Mouse (Mus musculus) neural tube, embryonic 14.5 days (tissue): ENCODE results near the gene Copa. TPM values are rescaled to one million over a fixed set of nuclear protein-coding genes. Genes with fewer than 3 reads are reported as not detected.
A peak's percentile ranks its signal among the peaks of the same experiment; 100 is the strongest.

Experiments
- ATAC-seq: fragments of 200-750 bp; cut with Nextera tagmentation; 2 replicates; pipeline ENCODE4 v1.8.0; 2017; ENCODE audit warnings: low read depth, mild to moderate bottlenecking, moderate TSS enrichment, moderate library complexity
- H3K27ac ChIP-seq: fragments of 300-500 bp; sonication (generic); 2 replicates; pipeline ENCODE4 v1.5.1; 2014; ENCODE audit warnings: low read depth, mild to moderate bottlenecking, control low read depth, low read length, moderate library complexity, mixed read lengths
- H3K27me3 ChIP-seq: fragments of 300-500 bp; sonication (generic); 2 replicates; pipeline ENCODE4 v1.6.1; 2014; ENCODE audit warnings: low read length; ENCODE audit not compliant: control insufficient read depth, insufficient read depth
- H3K36me3 ChIP-seq: fragments of 300-500 bp; sonication (generic); 2 replicates; pipeline ENCODE4 v1.6.1; 2014; ENCODE audit warnings: low read length, mixed read lengths; ENCODE audit not compliant: control insufficient read depth, insufficient read depth
- H3K4me1 ChIP-seq: fragments of 300-500 bp; sonication (generic); 2 replicates; pipeline ENCODE4 v1.6.1; 2014; ENCODE audit warnings: low read length; ENCODE audit not compliant: control insufficient read depth, insufficient read depth
- H3K4me2 ChIP-seq: fragments of 300-500 bp; sonication (generic); 2 replicates; pipeline ENCODE4 v1.6.1; 2014; ENCODE audit warnings: mild to moderate bottlenecking, low read depth, low read length, control low read depth
- H3K4me3 ChIP-seq: fragments of 300-500 bp; sonication (generic); 2 replicates; pipeline ENCODE4 v1.5.1; 2014; ENCODE audit warnings: low read depth, low read length, control low read depth, mixed read lengths
- H3K9ac ChIP-seq: fragments of 300-500 bp; sonication (generic); replicated peaks from 2 replicates; pipeline ENCODE4 v1.6.1; 2014; ENCODE audit warnings: low read depth, mild to moderate bottlenecking, control low read depth, low read length, mixed read lengths
- H3K9me3 ChIP-seq: fragments of 300-500 bp; sonication (generic); 2 replicates; pipeline ENCODE4 v1.6.1; 2016; ENCODE audit warnings: low read length; ENCODE audit not compliant: control insufficient read depth
- WGBS: fragments of 180-500 bp; shearing (Covaris S2); extraction: QIAGEN DNeasy Blood & Tissue Kit; methylation state at CpG from one replicate; pipeline ENCODE4 v1.1.7; 2014; 5-methylcytosine and 5-hydroxymethylcytosine counted together
- polyA plus RNA-seq: library from polyadenylated mRNA; unstranded; fragments of >200 nt; fragmentation: Nextera tagmentation; extraction: Ambion mirVana; gene quantifications from 2 replicates; pipeline ENCODE4 v1.2.1, GENCODE M21; 2014

Copa gene
- polyA plus RNA-seq, 1 experiment from 2014 or later: 140 TPM

DNA sequence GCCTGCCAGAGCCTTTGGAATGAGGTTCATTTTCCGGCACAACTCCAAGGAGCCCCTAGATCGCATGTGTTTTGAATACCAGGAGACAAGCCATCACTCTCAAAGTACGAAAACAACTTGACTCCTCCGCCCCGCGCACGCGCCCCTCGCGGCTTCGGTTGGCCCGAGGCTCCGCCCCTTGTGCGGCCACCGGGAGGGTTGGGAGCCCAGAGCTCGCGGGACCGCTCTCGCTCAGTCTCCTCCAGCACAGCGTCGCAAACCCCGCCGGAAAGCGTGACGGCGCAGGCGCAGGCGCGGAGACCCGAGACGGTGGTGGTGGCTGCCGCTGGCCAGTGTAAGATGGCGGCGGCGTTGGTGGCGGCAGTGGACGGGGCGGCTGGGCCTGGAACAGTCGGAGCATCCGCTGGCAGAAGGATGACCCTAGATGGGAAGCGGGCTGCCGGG lies 65.5 kb downstream of the Copa start, which contains the start of gene Dcaf8:
Dcaf8 (plus strand) TSS at position 250 of the 444 bp plus-strand sequence.
- Histone ChIP-seq H3K4me2 (peak within 1 kb of the TSS; percentile 51), H3K9ac (peak within 1 kb of the TSS; percentile 98), H3K36me3 (peaks cover 10% of the 10 kb centered on the region; the same call in 1 of the 2 replicates), H3K27ac (peak within 1 kb of the TSS; percentile 88), H3K4me1 (peaks cover 7% of the 10 kb centered on the region), H3K27me3 (no peaks in the 10 kb centered on the region), H3K9me3 (no peaks in the 10 kb centered on the region), H3K4me3 (peak within 1 kb of the TSS; percentile 89)
- whole genome bisulfite sequencing: under 1% methylated on average over 34 of the region's 42 CpGs
- peak; percentile 99 for ATAC-seq

DNA sequence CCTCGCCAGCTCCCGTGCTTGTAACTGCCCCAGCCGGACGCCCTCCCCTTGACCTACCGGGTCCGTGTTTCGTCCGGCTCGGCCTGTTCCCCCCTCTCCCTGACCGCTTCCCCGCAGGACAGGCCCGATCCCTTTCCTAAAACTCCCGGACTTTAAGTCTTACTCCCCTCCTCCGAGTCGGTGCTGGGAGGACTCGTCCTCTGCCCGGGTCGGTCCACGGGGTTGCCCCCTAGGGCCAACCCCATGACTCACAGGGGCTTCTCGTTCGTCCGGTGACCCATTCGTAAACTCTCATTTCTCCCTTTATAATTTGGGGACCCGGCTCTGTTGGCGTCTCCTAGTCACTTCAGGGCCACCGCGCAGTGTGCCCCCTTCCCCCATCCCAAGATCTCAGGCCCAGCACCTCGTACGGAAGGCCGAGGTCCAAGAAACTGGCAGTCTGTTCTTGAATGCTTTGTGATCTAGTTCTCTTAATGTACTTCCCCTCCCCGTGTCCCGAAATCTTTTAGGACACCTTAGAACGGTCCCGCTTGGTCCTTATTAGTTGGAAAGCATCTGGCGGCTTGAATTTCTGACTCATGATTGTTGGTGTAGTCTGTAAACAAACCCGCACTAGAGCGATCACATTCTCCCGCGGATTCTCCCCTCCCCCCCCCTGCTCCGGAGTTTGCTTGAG lies 66.1 kb downstream of the Copa start:
- ATAC-seq: peak; percentile 69; the same call in 1 of the 2 replicates

DNA sequence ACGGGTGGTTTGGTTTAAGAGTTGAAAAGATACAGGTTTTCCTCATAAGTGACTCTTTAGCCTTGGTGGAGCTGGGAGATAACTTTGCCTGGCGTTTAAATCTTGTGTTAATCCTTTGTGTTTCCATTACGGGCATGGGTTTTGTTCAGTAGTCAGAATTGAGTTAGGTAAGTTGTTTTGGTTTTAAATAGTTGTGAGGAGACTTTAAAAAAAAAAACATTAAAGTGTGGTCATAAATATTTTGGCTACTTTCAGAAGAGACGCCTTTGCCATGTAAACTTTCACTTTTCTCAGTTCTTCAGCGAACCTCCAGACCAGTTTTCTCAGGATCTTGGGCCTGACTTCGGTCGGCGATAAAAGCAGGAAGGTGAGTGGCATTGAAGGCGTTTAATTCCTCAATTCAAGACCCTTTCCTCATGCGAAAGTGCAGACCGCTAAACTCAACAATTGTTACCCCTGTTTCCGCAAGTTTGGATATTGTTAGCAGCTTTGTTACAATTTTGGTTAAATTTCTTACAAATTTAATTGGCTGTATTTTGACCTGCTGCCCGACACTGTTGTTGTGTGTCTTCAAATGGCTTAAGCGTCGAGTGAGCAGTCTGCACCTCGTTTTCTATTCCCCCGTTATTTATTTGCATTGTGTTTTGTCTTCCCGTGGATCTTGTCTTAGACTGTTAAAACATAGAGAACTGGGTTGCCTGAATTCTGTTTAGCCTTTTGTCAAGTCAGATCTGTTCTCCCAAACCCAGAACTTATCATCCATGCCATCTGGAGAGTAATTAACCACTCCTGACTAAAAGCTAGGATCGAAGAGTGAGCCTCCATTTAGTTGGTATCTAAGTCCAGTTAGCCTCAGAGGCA lies 66.9 kb downstream of the Copa start:
- Histone ChIP-seq H3K36me3 (peaks cover 15% of the 10 kb centered on the region; the same call in 1 of the 2 replicates), H3K27me3 (no peaks in the 10 kb centered on the region), H3K4me3 (peak overlapping the region; percentile 89), H3K9me3 (no peaks in the 10 kb centered on the region), H3K4me1 (peaks cover 7% of the 10 kb centered on the region), H3K4me2 (peak overlapping the region; percentile 51), H3K9ac (peak overlapping the region; percentile 98), H3K27ac (no peak overlapping the region)
- 20% methylated on average over 19 of the region's 19 CpGs for WGBS
- no peak for ATAC-seq

More for the DNA sequence above, 66.1 kb downstream of the Copa start:
- no peaks in the 10 kb centered on the region for H3K27me3 ChIP-seq
- H3K4me1 ChIP-seq: peaks cover 7% of the 10 kb centered on the region
- peak overlapping the region; percentile 89 for H3K4me3 ChIP-seq
- H3K4me2 ChIP-seq: peak overlapping the region; percentile 51
- peaks cover 15% of the 10 kb centered on the region; the same call in 1 of the 2 replicates for H3K36me3 ChIP-seq
- under 1% methylated on average over 38 of the region's 40 CpGs for WGBS
- H3K27ac ChIP-seq: peak overlapping the region; percentile 88
- H3K9me3 ChIP-seq: no peaks in the 10 kb centered on the region
- peak overlapping the region; percentile 98 for H3K9ac ChIP-seq

DNA sequence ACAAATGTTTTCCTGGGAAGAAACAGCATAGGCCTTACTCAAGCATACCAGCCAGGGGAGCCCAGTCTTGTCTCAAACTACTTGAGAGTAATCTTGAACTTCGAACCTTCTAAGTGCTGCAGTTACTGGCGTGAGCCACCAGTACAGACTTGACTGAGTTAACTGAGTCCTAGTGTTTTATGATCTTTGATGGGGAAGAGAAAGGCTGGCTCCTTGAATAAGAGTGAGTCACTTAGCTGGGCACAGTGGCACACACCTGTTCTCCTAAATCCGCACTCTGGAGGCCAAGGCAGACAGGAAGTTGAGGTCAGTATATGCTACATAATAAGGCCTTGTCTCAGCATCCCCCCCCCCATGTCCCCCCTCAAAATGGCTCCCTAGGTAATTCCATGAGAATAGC lies 72.2 kb downstream of the Copa start:
- no peak overlapping the region for H3K27ac ChIP-seq
- ATAC-seq: no peak
- no peak overlapping the region for H3K9ac ChIP-seq
- no peak overlapping the region for H3K4me3 ChIP-seq
- no peaks in the 10 kb centered on the region for H3K27me3 ChIP-seq
- H3K4me1 ChIP-seq: peaks cover 1% of the 10 kb centered on the region
- H3K36me3 ChIP-seq: peaks cover 15% of the 10 kb centered on the region; the same call in 1 of the 2 replicates
- no peaks in the 10 kb centered on the region for H3K9me3 ChIP-seq
- 84% methylated on average over 3 of the region's 3 CpGs for WGBS
- H3K4me2 ChIP-seq: no peak overlapping the region

DNA sequence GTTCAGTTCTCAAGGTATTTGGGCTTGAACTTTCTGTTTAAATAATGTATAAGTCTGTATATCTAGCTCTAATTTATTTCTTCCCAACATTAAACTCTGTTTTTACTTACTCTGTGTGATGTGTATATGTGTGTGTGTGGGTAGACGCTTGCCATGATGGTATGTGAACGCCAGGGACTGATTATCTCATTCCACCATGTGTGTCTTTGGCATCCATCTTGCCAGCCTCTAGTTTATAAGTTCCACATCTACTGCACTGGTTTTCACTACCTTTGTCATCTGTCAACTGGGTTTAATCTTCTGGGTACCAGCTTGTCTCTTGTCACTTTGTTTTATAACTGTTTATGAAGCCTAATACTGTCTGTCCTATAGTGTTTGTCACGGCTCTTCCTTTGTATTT lies 73.2 kb downstream of the Copa start:
- WGBS: 91% methylated on average over 3 of the region's 3 CpGs
- no peak for ATAC-seq
- Histone ChIP-seq H3K9ac (no peak overlapping the region), H3K4me2 (no peak overlapping the region), H3K27ac (no peak overlapping the region), H3K4me1 (no peaks in the 10 kb centered on the region), H3K36me3 (peaks cover 15% of the 10 kb centered on the region; the same call in 1 of the 2 replicates), H3K27me3 (no peaks in the 10 kb centered on the region), H3K4me3 (no peak overlapping the region), H3K9me3 (no peaks in the 10 kb centered on the region)

DNA sequence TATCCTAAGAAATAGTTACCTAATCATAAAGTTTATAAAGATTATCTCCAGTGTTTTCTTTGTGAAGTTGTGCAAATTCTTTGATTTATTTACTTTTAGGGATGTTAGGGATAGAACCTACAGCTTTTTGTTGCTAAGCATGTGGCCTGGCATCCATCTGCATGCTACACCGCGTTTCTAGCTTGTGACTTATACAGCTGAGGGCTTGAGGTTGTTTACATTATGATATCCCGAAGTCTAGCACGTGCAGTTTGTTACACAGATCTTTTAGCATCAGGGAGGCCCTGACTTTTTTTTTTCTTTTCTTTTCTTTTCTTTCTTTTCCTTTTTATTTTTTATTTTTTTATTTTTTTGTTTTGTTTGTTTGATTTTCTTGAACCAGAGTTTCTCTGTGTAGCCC lies 77.6 kb downstream of the Copa start:
- 84% methylated on average over 4 of the region's 4 CpGs for WGBS
- no peak overlapping the region for H3K27ac ChIP-seq
- H3K9ac ChIP-seq: no peak overlapping the region
- no peaks in the 10 kb centered on the region for H3K36me3 ChIP-seq
- no peaks in the 10 kb centered on the region for H3K9me3 ChIP-seq
- H3K27me3 ChIP-seq: no peaks in the 10 kb centered on the region
- H3K4me1 ChIP-seq: no peaks in the 10 kb centered on the region
- no peak overlapping the region for H3K4me3 ChIP-seq
- no peak for ATAC-seq
- H3K4me2 ChIP-seq: no peak overlapping the region

DNA sequence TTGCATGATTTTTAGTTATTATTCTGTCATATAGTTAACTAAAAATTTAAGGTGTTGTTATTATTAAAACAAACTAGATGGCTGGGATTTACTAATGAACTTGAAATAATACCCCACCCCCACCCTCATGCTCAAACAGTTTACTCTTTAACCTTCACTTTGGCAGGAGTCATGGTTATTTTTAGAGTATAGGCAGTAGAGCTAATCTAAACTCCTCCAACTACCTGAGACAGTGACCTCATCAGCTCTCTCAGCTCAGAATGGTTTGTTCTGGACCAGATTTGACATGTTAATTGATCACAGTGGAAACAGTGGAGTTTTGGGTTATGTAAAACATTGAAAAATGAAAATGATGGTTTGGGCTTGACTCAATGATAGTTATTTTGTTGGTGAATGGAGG lies 78.2 kb downstream of the Copa start:
- Histone ChIP-seq H3K4me3 (no peak overlapping the region), H3K9ac (no peak overlapping the region), H3K9me3 (no peaks in the 10 kb centered on the region), H3K27ac (no peak overlapping the region), H3K36me3 (peaks cover 2% of the 10 kb centered on the region; the same call in 1 of the 2 replicates), H3K27me3 (no peaks in the 10 kb centered on the region), H3K4me2 (no peak overlapping the region), H3K4me1 (no peaks in the 10 kb centered on the region)
- ATAC-seq: no peak

DNA sequence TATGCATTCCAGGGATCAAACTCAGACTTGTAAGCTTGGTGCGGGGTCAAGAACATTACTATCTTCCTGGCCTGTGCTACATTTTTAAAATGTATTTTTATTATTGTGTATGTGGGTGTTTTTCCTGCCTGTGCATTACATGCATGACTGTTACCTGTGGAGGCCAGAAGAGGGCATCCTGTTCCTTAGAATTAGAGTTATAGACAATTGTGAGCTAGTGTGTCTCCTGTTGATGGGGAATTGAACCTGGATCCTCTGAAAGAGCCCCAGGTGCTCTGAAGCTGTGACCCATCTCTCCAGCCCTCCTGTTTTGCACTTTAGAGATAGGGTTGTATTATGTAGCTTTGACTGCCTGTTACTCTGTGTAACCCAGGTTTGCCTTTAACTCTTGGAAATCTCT lies 79.7 kb downstream of the Copa start:
- WGBS: 90% methylated on average over 1 of the region's 1 CpGs
- no peak overlapping the region for H3K4me2 ChIP-seq
- peaks cover 13% of the 10 kb centered on the region for H3K36me3 ChIP-seq
- H3K9me3 ChIP-seq: no peaks in the 10 kb centered on the region
- peak; percentile 31; the same call in 1 of the 2 replicates for ATAC-seq
- H3K9ac ChIP-seq: no peak overlapping the region
- no peaks in the 10 kb centered on the region for H3K4me1 ChIP-seq
- no peak overlapping the region for H3K27ac ChIP-seq
- H3K27me3 ChIP-seq: no peaks in the 10 kb centered on the region
- H3K4me3 ChIP-seq: no peak overlapping the region

DNA sequence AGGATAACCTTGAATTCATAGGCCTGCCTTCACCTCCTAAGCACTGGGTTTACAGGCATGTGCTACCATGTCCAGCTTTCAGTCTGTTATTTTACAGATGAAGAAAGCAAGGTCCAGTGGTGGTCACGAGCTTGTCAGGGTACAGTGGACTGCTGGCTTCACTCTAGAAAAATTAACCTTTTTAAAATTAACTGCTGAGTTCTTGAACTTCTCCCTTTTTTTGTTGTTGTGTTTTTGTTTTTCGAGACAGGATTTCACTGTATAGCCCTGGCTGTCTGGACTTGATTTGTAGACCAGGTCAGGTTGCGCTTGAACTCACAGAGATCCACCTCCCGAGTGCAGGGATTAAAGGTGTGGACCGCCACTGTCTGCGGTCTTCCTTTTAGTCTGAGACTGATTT lies 80.6 kb downstream of the Copa start:
- H3K4me3 ChIP-seq: no peak overlapping the region
- H3K4me2 ChIP-seq: no peak overlapping the region
- ATAC-seq: no peak
- H3K27ac ChIP-seq: no peak overlapping the region
- no peaks in the 10 kb centered on the region for H3K27me3 ChIP-seq
- H3K4me1 ChIP-seq: no peaks in the 10 kb centered on the region
- 83% methylated on average over 6 of the region's 6 CpGs for WGBS
- no peaks in the 10 kb centered on the region for H3K9me3 ChIP-seq
- peaks cover 20% of the 10 kb centered on the region for H3K36me3 ChIP-seq
- H3K9ac ChIP-seq: no peak overlapping the region
